Mouse (Mus musculus) erythroid progenitor cell, adult 5-6 weeks (primary cell): ENCODE results near the gene Glmp. TPM values are rescaled to one million over a fixed set of nuclear protein-coding genes. Genes with fewer than 3 reads are reported as not detected.
"Not testable (repeated sequence)": the region's sequence is repeated elsewhere in the genome, so short reads cannot be mapped to it uniquely, and the experiment has no call there.

Experiments
- ATAC-seq: replicated peaks from 2 replicates; pipeline ENCODE4 v1.8.0; 2016; ENCODE audit warnings: moderate number of reproducible peaks, mild to moderate bottlenecking, moderate TSS enrichment, inconsistent platforms; ENCODE audit not compliant: poor library complexity, low FRiP score, severe bottlenecking
- total RNA-seq, 2 experiments: library from RNA; stranded (forward) in 1 of 2; stranded (reverse) in 1 of 2; fragments of 150-400 nt in 1 of 2; fragments of 186-747, 209-891 nt in 1 of 2; gene quantifications; 2 replicates each; pipeline versions ENCODE4 v1.2.3 to v1.2.4; 2015 to 2017; ENCODE audit warnings: low replicate concordance in 2 of 2

Gene Glmp
- total RNA-seq, 2 experiments from 2014 or later: 5.0 to 47.4 TPM

DNA sequence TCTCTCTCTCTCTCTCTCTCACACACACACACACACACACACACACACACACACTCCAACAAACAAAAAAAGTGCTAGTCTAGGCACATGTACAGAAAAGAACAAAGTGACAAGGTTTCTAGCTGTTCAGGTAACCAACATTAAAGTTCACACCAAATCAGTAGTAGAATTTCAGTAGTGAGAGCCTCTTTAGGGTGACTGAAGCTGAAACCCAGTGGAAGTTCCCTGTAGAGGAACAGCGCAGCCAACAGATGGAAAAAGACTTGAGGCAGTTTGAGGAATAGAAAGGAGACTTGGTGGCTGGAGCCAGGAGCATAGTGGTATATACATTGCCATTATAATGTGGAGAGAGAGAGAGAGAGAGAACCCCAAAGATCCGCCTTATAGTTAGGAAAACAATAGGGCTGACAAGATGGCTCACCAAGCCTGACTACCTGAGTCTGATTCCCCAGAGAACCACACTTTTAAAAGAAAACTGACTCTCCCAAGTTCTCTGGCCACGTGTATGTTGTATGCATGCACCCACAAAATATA is 10.1 kb downstream of the Glmp start:
- no peak for ATAC-seq

GRCm38 (mm10) chr3:88335436-88336053 is 10.7 kb downstream of the Glmp start:
- peak; percentile 58 for ATAC-seq

GRCm38 (mm10) chr3:88336058-88337013 is 11.5 kb downstream of the Glmp start, which contains the start of the genes Tmem79 and Smg5:
Gene Tmem79, minus strand, starts transcription at chr3:88336148.
Gene Smg5, plus strand, starts transcription at chr3:88336260.
- peak; percentile 84 for ATAC-seq

- ATAC-seq: no peak
These were observed 12.7 kb downstream of the Glmp start for GRCm38 (mm10) chr3:88337367-88338020.

GRCm38 (mm10) chr3:88338316-88338715 is 13.5 kb downstream of the Glmp start:
- ATAC-seq: peak; percentile 55

DNA sequence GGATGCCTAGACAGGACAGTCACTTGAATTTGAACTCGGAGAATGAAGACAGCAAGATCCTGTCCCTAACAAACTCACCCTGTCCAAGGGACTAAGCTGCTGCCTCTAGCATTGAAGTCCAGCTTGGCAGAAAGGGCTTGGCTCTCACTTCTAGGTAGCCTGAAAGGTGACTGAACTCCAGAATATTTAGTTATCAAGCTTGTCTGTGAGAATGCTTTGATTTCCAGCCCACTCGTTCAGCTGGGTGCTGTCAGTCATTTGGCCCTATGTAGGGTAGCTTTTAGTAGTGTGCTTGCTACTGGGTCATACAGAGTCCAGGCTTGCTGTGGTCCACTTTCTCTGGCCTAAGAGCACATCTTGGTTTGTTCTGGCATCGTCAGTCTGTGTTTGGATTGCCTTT is 14.2 kb downstream of the Glmp start:
- no peak for ATAC-seq

DNA sequence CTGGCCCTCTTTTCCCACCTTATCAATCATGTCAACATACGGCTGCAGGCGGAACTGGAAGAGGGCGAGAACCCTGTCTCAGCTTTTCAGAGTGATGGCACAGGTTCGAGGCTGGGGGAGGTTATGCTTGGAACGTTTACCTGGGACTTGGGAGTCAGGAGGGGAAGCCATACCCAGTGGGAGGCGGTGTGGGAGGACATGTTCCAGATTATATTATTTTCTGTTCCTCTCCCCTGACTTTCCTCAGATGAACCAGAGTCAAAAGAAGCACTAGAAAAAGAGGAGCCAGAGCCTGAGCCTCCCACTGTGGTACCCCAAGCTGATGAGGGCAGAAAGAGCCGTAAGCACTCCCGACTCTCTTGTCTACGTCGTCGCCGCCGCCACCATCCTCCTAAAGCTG is 25.9 kb downstream of the Glmp start:
- no peak for ATAC-seq

- no peak for ATAC-seq
These were observed 28.1 kb downstream of the Glmp start for GRCm38 (mm10) chr3:88352907-88353306.

DNA sequence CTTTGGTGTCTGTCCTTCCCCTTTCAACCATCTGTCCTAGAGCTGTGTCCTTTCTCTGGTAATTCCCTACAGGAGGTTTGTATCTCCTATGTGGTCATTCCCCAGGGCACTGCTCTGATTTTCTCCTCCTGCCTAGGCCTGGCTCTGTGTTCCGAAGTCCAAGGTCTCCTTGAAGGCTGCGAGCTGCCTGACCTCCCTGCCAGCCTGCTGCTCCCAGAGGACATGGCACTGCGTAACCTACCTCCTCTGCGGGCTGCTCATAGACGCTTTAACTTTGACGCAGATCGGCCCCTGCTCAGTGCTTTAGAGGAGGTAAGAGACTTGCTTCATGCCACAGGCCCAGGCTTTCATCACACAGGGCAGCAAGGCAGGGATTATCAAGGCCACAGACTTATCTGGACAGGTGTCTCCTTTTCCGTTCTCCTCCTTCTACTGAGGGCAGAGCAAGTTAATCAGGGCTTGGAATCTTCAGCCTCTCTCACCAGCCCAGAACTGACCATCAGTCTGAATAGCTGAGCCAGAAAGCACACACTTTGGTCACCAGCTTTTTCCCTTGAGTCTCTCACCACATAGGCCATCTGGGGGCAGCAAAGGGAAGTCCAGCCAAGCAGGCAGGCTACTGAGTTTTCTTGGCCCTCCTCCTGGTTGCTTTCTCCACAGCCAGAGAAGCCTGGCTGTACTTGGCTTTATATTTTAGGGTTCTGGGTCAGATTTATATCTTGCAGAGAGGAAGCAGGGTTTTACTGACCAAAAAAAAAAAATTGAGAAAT is 29.8 kb downstream of the Glmp start:
- ATAC-seq: no peak

DNA sequence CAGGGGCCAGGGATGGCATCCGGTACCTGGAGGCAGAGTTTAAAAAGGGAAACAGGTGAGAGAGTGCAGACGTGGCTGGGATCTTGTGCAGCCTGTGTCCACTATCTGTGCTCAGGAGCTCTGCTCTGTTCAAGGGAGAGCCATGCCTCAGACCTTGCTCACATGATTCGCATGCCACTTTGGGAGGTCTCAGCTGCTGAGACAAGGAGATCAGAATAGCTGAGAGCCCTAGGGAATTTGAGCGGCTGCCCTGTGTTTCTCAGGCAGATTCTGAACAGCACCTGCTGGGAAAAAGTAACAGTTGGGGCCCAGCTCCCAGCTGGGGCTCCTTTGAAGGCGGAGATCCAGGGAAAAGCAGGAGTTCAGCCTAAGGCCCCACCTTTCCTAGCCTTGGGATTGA is 34.8 kb downstream of the Glmp start:
- ATAC-seq: no peak

DNA sequence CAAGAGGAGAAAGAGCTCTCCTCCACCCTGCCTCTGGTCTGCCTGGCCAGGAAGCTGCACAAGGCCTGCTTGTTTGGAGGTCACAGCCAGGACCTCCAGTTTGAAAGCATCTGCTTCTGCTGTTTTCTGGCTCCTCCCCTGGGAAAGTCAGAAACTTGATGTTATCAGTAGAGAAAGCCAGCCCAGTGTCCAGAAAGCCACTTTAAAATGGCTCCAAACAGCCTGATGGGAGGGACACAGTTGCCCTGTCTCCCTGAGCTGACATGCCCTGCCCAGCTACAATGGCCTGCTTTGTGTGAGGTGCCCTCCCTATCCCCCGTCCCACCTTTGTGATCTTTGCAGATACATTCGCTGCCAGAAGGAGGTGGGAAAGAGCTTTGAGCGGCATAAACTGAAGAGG is 35.2 kb downstream of the Glmp start:
- ATAC-seq: no peak

DNA sequence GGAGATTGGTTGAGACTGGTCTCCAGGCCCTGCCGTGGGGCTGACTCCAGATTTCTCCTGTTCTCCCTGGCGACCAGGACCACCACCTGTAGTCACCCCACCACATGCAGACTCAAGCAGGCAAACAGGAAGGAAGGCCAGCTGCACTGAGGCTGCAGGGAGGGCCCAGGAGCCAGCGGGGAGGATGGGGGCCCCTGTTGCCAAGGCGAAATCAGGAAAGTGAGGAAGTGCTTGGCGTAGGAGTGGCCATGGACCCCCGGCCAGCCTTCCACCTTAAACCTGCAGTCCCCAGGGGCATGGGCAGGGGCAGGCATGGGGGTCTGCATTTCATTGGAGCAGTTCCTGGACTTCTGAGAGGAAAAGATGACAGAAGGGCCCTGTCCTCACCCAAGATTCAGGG is 36.3 kb downstream of the Glmp start:
- ATAC-seq: no peak

GRCm38 (mm10) chr3:88361612-88362313 is 36.9 kb downstream of the Glmp start:
- ATAC-seq: no peak

DNA sequence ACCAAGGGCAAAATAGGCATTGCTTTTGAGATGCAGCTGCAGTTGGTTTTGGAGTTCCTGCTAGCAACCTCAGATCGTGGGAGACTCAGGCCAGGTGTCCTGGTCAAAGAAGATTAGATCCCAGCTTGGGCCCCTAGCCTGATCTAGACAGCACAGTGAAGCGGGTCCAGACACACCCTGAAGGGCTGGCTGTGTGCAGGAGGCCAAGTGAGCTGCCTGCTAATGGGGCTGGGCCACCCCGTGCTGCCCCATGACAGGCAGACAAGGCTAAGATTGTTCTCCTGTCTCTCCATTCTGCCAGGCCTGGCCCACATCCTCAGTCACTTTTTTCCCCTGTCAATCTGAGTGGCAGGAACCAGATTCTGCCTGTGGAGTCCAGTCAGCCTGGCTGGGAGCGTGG is 38.9 kb downstream of the Glmp start:
- ATAC-seq: peak; percentile 72

DNA sequence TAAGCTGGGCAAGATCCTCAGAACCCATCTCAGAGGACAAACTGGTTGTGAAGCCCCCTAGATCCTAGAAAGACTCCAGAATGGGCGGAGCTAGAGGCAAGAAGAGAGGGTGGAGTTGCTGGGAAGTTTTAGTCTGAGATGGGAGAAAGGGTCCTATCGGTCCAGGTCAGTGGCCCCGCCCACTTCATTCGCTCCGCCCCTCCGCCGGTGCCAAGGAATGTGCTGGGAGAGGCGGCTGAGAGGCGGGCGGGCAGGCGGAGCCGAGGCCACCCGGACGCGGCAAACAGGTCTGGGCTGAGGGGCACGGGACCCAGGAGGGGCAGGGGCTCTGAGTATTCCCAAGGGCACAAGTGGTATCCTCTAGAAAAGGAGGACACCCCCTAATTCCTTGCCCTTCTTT is 39.5 kb downstream of the Glmp start, which contains the start of gene Paqr6:
Gene Paqr6, plus strand, starts transcription at position 248 of the 400 bp plus-strand sequence.
- peak; percentile 44 for ATAC-seq

DNA sequence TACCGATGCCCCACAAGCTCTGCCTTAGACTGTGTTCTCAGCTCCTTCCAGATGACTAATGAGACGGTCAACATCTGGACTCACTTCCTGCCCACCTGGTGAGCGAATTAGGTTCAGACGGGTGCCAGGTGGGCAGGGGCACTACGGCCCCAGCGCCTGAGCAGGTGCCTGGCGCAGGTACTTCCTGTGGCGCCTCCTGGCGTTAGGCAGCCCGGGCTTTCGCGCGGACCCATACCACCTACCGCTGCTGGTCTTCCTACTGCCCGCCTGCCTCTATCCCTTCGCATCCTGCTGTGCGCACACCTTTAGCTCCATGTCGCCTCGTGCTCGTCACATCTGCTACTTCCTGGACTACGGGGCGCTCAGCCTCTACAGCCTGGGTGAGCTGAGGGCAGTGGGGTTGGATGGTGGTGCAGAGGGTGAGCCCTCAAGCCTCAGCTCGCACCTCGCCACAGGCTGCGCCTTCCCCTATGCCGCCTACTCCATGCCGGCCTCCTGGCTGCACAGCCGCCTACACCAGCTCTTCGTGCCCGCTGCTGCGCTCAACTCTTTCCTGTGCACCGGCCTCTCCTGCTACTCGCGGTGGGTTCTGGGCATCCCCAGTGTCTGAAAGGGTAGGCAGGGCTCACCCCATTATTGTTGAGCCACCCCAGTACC is 41.0 kb downstream of the Glmp start:
- ATAC-seq: no peak

DNA sequence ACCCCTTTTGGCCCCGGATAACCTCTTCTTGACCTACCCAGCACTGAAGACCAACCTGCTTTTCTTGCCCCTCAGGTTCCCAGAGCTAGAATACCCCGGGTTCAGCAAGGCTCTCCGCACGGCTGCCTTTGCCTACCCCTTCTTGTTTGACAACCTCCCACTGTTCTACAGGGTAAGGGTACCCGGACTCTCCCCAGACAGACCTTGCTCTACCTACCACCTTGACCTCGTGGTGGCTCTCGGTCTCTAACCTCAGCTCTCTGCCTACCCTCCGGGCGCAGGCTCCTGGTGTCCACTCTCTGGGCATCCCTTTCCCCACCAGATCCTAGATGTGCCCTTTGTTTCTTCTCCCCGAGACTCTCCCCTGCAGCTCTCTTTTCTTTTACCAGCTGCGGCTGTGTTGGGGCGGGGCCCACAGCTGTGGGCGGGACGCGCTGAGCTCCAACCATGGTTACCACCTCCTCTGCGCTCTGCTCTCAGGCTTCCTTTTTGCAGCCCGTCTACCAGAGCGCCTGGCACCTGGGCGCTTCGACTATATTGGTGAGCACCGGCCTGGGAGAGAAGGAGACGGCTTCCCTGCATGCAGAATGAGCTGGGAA is 42.1 kb downstream of the Glmp start:
- ATAC-seq: peak; percentile 67; the same call in 1 of the 2 replicates

DNA sequence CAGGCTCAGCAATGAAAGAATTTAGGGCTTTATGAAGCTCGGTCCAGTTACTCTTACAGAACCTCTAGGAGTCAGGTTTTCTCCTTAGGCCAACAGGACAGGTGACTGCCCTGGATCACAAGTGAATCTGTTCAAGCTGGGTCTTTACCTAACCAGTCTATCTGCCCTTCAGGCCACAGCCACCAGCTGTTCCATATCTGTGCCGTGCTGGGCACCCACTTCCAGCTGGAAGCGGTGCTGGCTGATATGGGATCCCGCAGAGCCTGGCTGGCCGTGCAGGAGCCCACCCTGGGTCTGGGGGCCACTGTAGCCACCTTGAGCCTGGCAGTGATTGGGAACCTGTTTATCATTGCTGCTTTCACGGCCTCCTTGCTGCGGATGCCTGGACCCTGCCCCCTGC is 42.7 kb downstream of the Glmp start:
- ATAC-seq: not testable (repeated sequence)
